ENCODE assay signal across 22 mouse cellular contexts in genomic region chr4:33250867-33251266, GRCm38 (mm10). TPM values are rescaled to one million over a fixed set of nuclear protein-coding genes. Genes with fewer than 3 reads are reported as not detected.
DNase-seq lines count a peak whose midpoint lies in the region; TF ChIP-seq lines count a peak whose summit lies in the region.
"Had no signal": no experiment of that assay in that cellular context is flagged by ENCODE, and none has a peak within 500 bp of the region (broad histone marks: within the 10 kb centered on the region; RNA-seq: fewer than 3 reads in every experiment).

No protein-coding gene starts in this region.

- no peak overlapping the region for H3K27ac ChIP-seq in MEL (ENCODE audit: control insufficient read depth, low read depth, low read length)
- H3K27ac ChIP-seq: embryonic facial prominence, embryonic 10.5 days; embryonic facial prominence, embryonic 12.5 days; forebrain, embryonic 13.5 days; forebrain, embryonic 15.5 days had no signal

- no peak for TF ChIP-seq RAD21 in MEL (IDR thresholded peaks at IDR 0.05; ENCODE audit: low read depth, low read length)

- H3K4me1 ChIP-seq in MEL (ENCODE audit: control insufficient read depth in 1 of 2, insufficient read depth in 2 of 2, low read length in 2 of 2) = peaks cover 6 to 12% of the 10 kb centered on the region in 2 experiments; a peak in 3 of 4 replicates

- TF ChIP-seq CTCF in MEL (IDR thresholded peaks at IDR 0.05 in 2 of 3, conservative IDR thresholded peaks at IDR 0.05 in 1 of 3; ENCODE audit: control insufficient read depth in 1 of 3, insufficient read depth in 1 of 3, low read depth in 2 of 3, low read length in 3 of 3, poor library complexity in 1 of 3, severe bottlenecking in 1 of 3) = no peak

- TF ChIP-seq POLR2A in MEL (IDR thresholded peaks at IDR 0.05; ENCODE audit: control insufficient read depth in 1 of 2, insufficient read depth in 1 of 2, low read depth in 1 of 2, low read length in 2 of 2, poor library complexity in 1 of 2) = no peak

- H3K9ac ChIP-seq in MEL (ENCODE audit: control insufficient read depth, low read depth, low read length, poor library complexity, severe bottlenecking) = no peak overlapping the region
- H3K9ac ChIP-seq: embryonic facial prominence, embryonic 12.5 days; forebrain, embryonic 13.5 days; forebrain, embryonic 15.5 days; forebrain, postnatal 0 days had no signal

- H3K4me3 ChIP-seq in MEL (ENCODE audit: control insufficient read depth in 1 of 2, insufficient read depth in 1 of 2, low read depth in 2 of 2, low read length in 2 of 2) = no peak overlapping the region
- H3K4me3 ChIP-seq: embryonic facial prominence, embryonic 10.5 days; embryonic facial prominence, embryonic 12.5 days; forebrain, embryonic 13.5 days; forebrain, embryonic 15.5 days had no signal

- no peaks in the 10 kb centered on the region for H3K9me3 ChIP-seq in MEL (replicated peaks; ENCODE audit: insufficient read depth, low read length)
- H3K9me3 ChIP-seq: embryonic facial prominence, embryonic 10.5 days; embryonic facial prominence, embryonic 12.5 days; forebrain, embryonic 13.5 days; forebrain, embryonic 15.5 days; G1E had no signal

- peak; percentile 58 for DNase-seq in heart, adult 11 months
- no peak for DNase-seq in heart, adult 18-20 months
- DNase-seq in MEL (ENCODE audit: low read depth, low spot score) = peak; percentile 28
- peak; percentile 57 for DNase-seq in induced T-regulatory cell, adult 2 months (ENCODE audit: low read depth)
- DNase-seq in urinary bladder, postnatal 14 days (ENCODE audit: low spot score) = no peak
- no peak for DNase-seq in urinary bladder, postnatal 25 days (ENCODE audit: low spot score)
- DNase-seq: adrenal gland, adult 2 months; adrenal gland, postnatal 10 days; adrenal gland, postnatal 25 days; cerebellum, adult 11-12 months; cerebellum, adult 2 months; cerebellum, adult 9-10 months; cerebellum, postnatal 10 days; cerebellum, postnatal 25 days; forebrain, postnatal 0 days had no signal

- TF ChIP-seq EP300 in MEL (IDR thresholded peaks at IDR 0.05; ENCODE audit: low read depth in 1 of 2, low read length in 2 of 2) = no peak

- H3K27me3 ChIP-seq in MEL (ENCODE audit: control insufficient read depth in 1 of 2, insufficient read depth in 2 of 2, low read length in 2 of 2) = no peaks in the 10 kb centered on the region; a peak in 2 of 4 replicates
- H3K27me3 ChIP-seq: CH12.LX; embryonic facial prominence, embryonic 12.5 days; forebrain, embryonic 13.5 days; forebrain, embryonic 15.5 days had no signal

- peaks cover 11% of the 10 kb centered on the region for H3K79me2 ChIP-seq in MEL (ENCODE audit: control insufficient read depth, insufficient read depth, low read length, poor library complexity)

- peaks cover 0 to 10% of the 10 kb centered on the region in 2 experiments; a peak in 3 of 4 replicates for H3K36me3 ChIP-seq in MEL (ENCODE audit: control insufficient read depth in 1 of 2, insufficient read depth in 2 of 2, low read length in 2 of 2)

TF ChIP-seq in MEL, 35 proteins besides CTCF, POLR2A, EP300 and RAD21:
- TF ChIP-seq ZNF384 (IDR thresholded peaks at IDR 0.05; ENCODE audit: low read depth, low read length) (no peak), TBP (IDR thresholded peaks at IDR 0.05; ENCODE audit: low read depth, low read length) (peak; percentile 94)

RNA-seq across cellular contexts. Expression of gene Pnrc1, which starts 39.1 kb away (rescaled TPM):
- 100 to 1,000 TPM; 160 to 193 TPM for total RNA-seq in heart, adult 18-20 months (2021)
- total RNA-seq in MEL (2012; rRNA removed) = 7.6 and 11.8 TPM in 2 replicates
- polyA plus RNA-seq in MEL (2012; ENCODE audit: insufficient read depth in 1 of 2, insufficient read length in 2 of 2, low read depth in 1 of 2, low replicate concordance in 2 of 2, missing spikeins in 1 of 2) = 10 to 100 TPM in 1 of 2 experiments, not detected in 1; 14.4 TPM

RNA-seq across cellular contexts. Expression of gene Srsf12, which starts 42.1 kb away (rescaled TPM):
- not detected for total RNA-seq in heart, adult 18-20 months (2021)
- not detected in 2 replicates for total RNA-seq in MEL (2012; rRNA removed)
- polyA plus RNA-seq in MEL (2012; ENCODE audit: insufficient read depth in 1 of 2, insufficient read length in 2 of 2, low read depth in 1 of 2, low replicate concordance in 2 of 2, missing spikeins in 1 of 2) = not detected
- total RNA-seq: CH12.LX had no signal
- polyA plus RNA-seq: C2C12, G1E had no signal

RNA-seq across cellular contexts. Expression of gene Rngtt, which starts 59.2 kb away (rescaled TPM):
- total RNA-seq in heart, adult 18-20 months (2021) = 10 to 100 TPM; 10.0 to 11.1 TPM
- 13.7 and 15.0 TPM in 2 replicates for total RNA-seq in MEL (2012; rRNA removed)
- 10 to 100 TPM in 1 of 2 experiments, not detected in 1; 18.7 TPM for polyA plus RNA-seq in MEL (2012; ENCODE audit: insufficient read depth in 1 of 2, insufficient read length in 2 of 2, low read depth in 1 of 2, low replicate concordance in 2 of 2, missing spikeins in 1 of 2)

Comparison
In these comparisons a context has a peak if more than half of its experiments do, and no peak if none do; other contexts are left out.
1. DNase-seq: peak in heart, adult 11 months (single experiment), MEL (single experiment) and induced T-regulatory cell, adult 2 months (single experiment); none in heart, adult 18-20 months (0 of 2), urinary bladder, postnatal 14 days (single experiment) and urinary bladder, postnatal 25 days (single experiment).
2. RNA of gene Pnrc1, which starts 39.1 kb away (total RNA-seq): 160 to 193 TPM in heart, adult 18-20 months; 7.6 to 11.8 TPM in MEL; every median in the first group is over 10 times any median in the second.